Mouse (Mus musculus) MEL (cell line): Measurements from ENCODE around the gene Fbf1. TPM values are rescaled to one million over a fixed set of nuclear protein-coding genes. Genes with fewer than 3 reads are reported as not detected.

Experiments
- DNase-seq: peaks from one replicate; pipeline ENCODE4 v3.0.0; 2011; ENCODE audit warnings: low read depth, low spot score
- H3K27ac ChIP-seq: 2 replicates; pipeline ENCODE4 v1.5.1; 2012; ENCODE audit warnings: low read depth, mild to moderate bottlenecking, control low read depth, low read length, moderate library complexity; ENCODE audit not compliant: control insufficient read depth
- H3K27me3 ChIP-seq, 2 experiments: fragments of 150-350 bp in 1 of 2; sonication (generic) in 1 of 2; 2 replicates each; pipeline ENCODE4 v1.6.1; 2012; ENCODE audit warnings: low read length in 2 of 2, mild to moderate bottlenecking in 2 of 2, improper control_type of control experiment in 1 of 2, moderate library complexity in 1 of 2; ENCODE audit not compliant: insufficient read depth in 2 of 2, control insufficient read depth in 1 of 2
- H3K36me3 ChIP-seq, 2 experiments: 2 replicates each; pipeline ENCODE4 v1.6.1; 2012 to 2014; ENCODE audit warnings: low read length in 2 of 2, improper control_type of control experiment in 1 of 2, inconsistent platforms in 1 of 2, mild to moderate bottlenecking in 1 of 2; ENCODE audit not compliant: insufficient read depth in 2 of 2, control insufficient read depth in 1 of 2
- H3K4me1 ChIP-seq, 2 experiments: fragments of 150-350 bp in 1 of 2; sonication (generic) in 1 of 2; 2 replicates each; pipeline ENCODE4 v1.6.1; 2012; ENCODE audit warnings: low read length in 2 of 2, improper control_type of control experiment in 1 of 2, mild to moderate bottlenecking in 1 of 2; ENCODE audit not compliant: insufficient read depth in 2 of 2, control insufficient read depth in 1 of 2
- H3K4me3 ChIP-seq, 2 experiments: fragments of 150-350 bp in 1 of 2; sonication (generic) in 1 of 2; 2 replicates each; pipeline ENCODE4 v1.5.1; 2012; ENCODE audit warnings: low read depth in 2 of 2, low read length in 2 of 2, mild to moderate bottlenecking in 2 of 2, moderate library complexity in 2 of 2, control low read depth in 1 of 2, improper control_type of control experiment in 1 of 2; ENCODE audit not compliant: control insufficient read depth in 1 of 2, insufficient read depth in 1 of 2
- H3K79me2 ChIP-seq: 2 replicates; pipeline ENCODE4 v1.6.1; 2012; ENCODE audit warnings: mild to moderate bottlenecking, low read length, moderate library complexity; ENCODE audit not compliant: control insufficient read depth, poor library complexity, insufficient read depth
- H3K9ac ChIP-seq: 2 replicates; pipeline ENCODE4 v1.6.1; 2012; ENCODE audit warnings: low read depth, mild to moderate bottlenecking, control low read depth, low read length, moderate library complexity; ENCODE audit not compliant: control insufficient read depth, poor library complexity, severe bottlenecking
- H3K9me3 ChIP-seq: fragments of 150-350 bp; sonication (generic); replicated peaks from 2 replicates; pipeline ENCODE4 v1.6.1; 2012; ENCODE audit warnings: mild to moderate bottlenecking, low read length, improper control_type of control experiment, moderate library complexity; ENCODE audit not compliant: insufficient read depth
- BHLHE40 ChIP-seq: IDR thresholded peaks from 2 replicates; pipeline ENCODE4 v1.6.1; 2012; ENCODE audit warnings: low read depth, mild to moderate bottlenecking, inconsistent platforms, low read length, improper control_type of control experiment, borderline replicate concordance
- CHD2 ChIP-seq: IDR thresholded peaks from 2 replicates; pipeline ENCODE4 v1.6.1; 2011; ENCODE audit warnings: low read length, improper control_type of control experiment
- CTCF ChIP-seq, 3 experiments: IDR thresholded peaks in 2 of 3; conservative IDR thresholded peaks in 1 of 3; 2 replicates each; pipeline ENCODE4 v1.5.1; 2011 to 2012; ENCODE audit warnings: low read length in 3 of 3, low read depth in 2 of 3, mild to moderate bottlenecking in 2 of 3, improper control_type of control experiment in 1 of 3, inconsistent platforms in 1 of 3, mixed read lengths in 1 of 3, moderate library complexity in 1 of 3; ENCODE audit not compliant: control insufficient read depth in 1 of 3, insufficient read depth in 1 of 3, poor library complexity in 1 of 3, severe bottlenecking in 1 of 3
- ELF1 ChIP-seq: IDR thresholded peaks from 2 replicates; pipeline ENCODE4 v1.6.1; 2014; ENCODE audit warnings: low read depth, mild to moderate bottlenecking, inconsistent platforms, low read length, improper control_type of control experiment, moderate library complexity
- EP300 ChIP-seq, 2 experiments: IDR thresholded peaks; 2 replicates each; pipeline ENCODE4 v1.6.1; 2011; ENCODE audit warnings: improper control_type of control experiment in 2 of 2, low read length in 2 of 2, low read depth in 1 of 2, mild to moderate bottlenecking in 1 of 2
- ETS1 ChIP-seq: IDR thresholded peaks from 2 replicates; pipeline ENCODE4 v1.6.1; 2012; ENCODE audit warnings: low read depth, mild to moderate bottlenecking, inconsistent platforms, low read length, improper control_type of control experiment, moderate library complexity
- GATA1 ChIP-seq: IDR thresholded peaks from 2 replicates; pipeline ENCODE4 v1.6.1; 2011; ENCODE audit warnings: low read depth, low read length, improper control_type of control experiment
- HCFC1 ChIP-seq: IDR thresholded peaks from 2 replicates; pipeline ENCODE4 v1.6.1; 2012; ENCODE audit warnings: low read depth, mild to moderate bottlenecking, inconsistent platforms, low read length, improper control_type of control experiment, moderate library complexity
- MAX ChIP-seq: IDR thresholded peaks from 2 replicates; pipeline ENCODE4 v1.6.1; 2011; ENCODE audit warnings: low read length, improper control_type of control experiment
- MAZ ChIP-seq: IDR thresholded peaks from 2 replicates; pipeline ENCODE4 v1.6.1; 2012; ENCODE audit warnings: low read depth, mild to moderate bottlenecking, inconsistent platforms, low read length, improper control_type of control experiment
- MXI1 ChIP-seq: IDR thresholded peaks from 2 replicates; pipeline ENCODE4 v1.6.1; 2011; ENCODE audit warnings: mild to moderate bottlenecking, low read depth, low read length, improper control_type of control experiment
- MYC ChIP-seq: IDR thresholded peaks from 2 replicates; pipeline ENCODE4 v1.6.1; 2011; ENCODE audit warnings: low read depth, mild to moderate bottlenecking, low read length, improper control_type of control experiment, moderate library complexity
- RCOR1 ChIP-seq: IDR thresholded peaks from 2 replicates; pipeline ENCODE4 v1.6.1; 2012; ENCODE audit warnings: low read depth, mild to moderate bottlenecking, inconsistent platforms, low read length, improper control_type of control experiment
- SIN3A ChIP-seq: IDR thresholded peaks from 2 replicates; pipeline ENCODE4 v1.6.1; 2012; ENCODE audit warnings: low read length, improper control_type of control experiment, inconsistent platforms
- TAL1 ChIP-seq: IDR thresholded peaks from 2 replicates; pipeline ENCODE4 v1.6.1; 2012; ENCODE audit warnings: mild to moderate bottlenecking, inconsistent platforms, low read length, moderate library complexity, mixed read lengths
- TCF12 ChIP-seq: IDR thresholded peaks from 2 replicates; pipeline ENCODE4 v1.6.1; 2014; ENCODE audit warnings: low read depth, mild to moderate bottlenecking, inconsistent platforms, low read length, improper control_type of control experiment, moderate library complexity
- USF1 ChIP-seq: IDR thresholded peaks from 2 replicates; pipeline ENCODE4 v1.6.1; 2014; ENCODE audit warnings: low read depth, mild to moderate bottlenecking, inconsistent platforms, low read length, improper control_type of control experiment, moderate library complexity
- ZC3H11A ChIP-seq: IDR thresholded peaks from 2 replicates; pipeline ENCODE4 v1.6.1; 2012; ENCODE audit warnings: low read depth, mild to moderate bottlenecking, inconsistent platforms, low read length, improper control_type of control experiment
- ZKSCAN1 ChIP-seq: IDR thresholded peaks from 2 replicates; pipeline ENCODE4 v1.6.1; 2012; ENCODE audit warnings: low read depth, mild to moderate bottlenecking, inconsistent platforms, low read length, improper control_type of control experiment, moderate library complexity
- ZMIZ1 ChIP-seq: IDR thresholded peaks from 2 replicates; pipeline ENCODE4 v1.6.1; 2012; ENCODE audit warnings: low read depth, mild to moderate bottlenecking, inconsistent platforms, low read length, improper control_type of control experiment, moderate library complexity
- ZNF384 ChIP-seq: IDR thresholded peaks from 2 replicates; pipeline ENCODE4 v1.6.1; 2012; ENCODE audit warnings: low read depth, mild to moderate bottlenecking, inconsistent platforms, low read length, improper control_type of control experiment
- polyA plus RNA-seq, 2 experiments: library from polyadenylated mRNA; stranded (reverse) in 1 of 2; unstranded in 1 of 2; fragments of >175 nt in 1 of 2; fragments of >200 nt in 1 of 2; gene quantifications; 2 replicates each; pipeline versions ENCODE4 v1.2.1 to v1.2.4; 2012; ENCODE audit warnings: low replicate concordance in 2 of 2, low read depth in 1 of 2; ENCODE audit not compliant: insufficient read length in 2 of 2, insufficient read depth in 1 of 2, missing spikeins in 1 of 2
- total RNA-seq: library from RNA; depleted of rRNA; stranded (reverse); fragments of 300-350 nt; gene quantifications from 2 replicates; pipeline ENCODE4 v1.2.3, GENCODE M21; 2012

Gene Fbf1
- total and polyA plus RNA-seq, 3 experiments, result 29.2 to 32.5 TPM; not detected in 1

GRCm38 (mm10) chr11:116099462-116099861, 68.5 kb downstream of the Fbf1 start:
- H3K9ac ChIP-seq, result no peak overlapping the region
- no peaks in the 10 kb centered on the region for H3K79me2 ChIP-seq
- H3K27me3 ChIP-seq, result no peaks in the 10 kb centered on the region
- H3K36me3 ChIP-seq, result peaks cover 0 to 35% of the 10 kb centered on the region in 2 experiments; a peak in 2 of 4 replicates
- no peak overlapping the region for H3K27ac ChIP-seq
- H3K4me1 ChIP-seq, result peaks cover 14 to 35% of the 10 kb centered on the region in 2 experiments
- H3K4me3 ChIP-seq, result no peak overlapping the region
- H3K9me3 ChIP-seq, result no peaks in the 10 kb centered on the region
- DNase-seq, result peak; percentile 61
- TF ChIP-seq GATA1, result peak; percentile 86
- TF ChIP-seq MYC, result no peak
- TF ChIP-seq MAZ, result 0 out of 2 replicates have a peak, but pooled peaks have one; percentile 41
- TF ChIP-seq RCOR1, result peak; percentile 93
- TF ChIP-seq ZKSCAN1, result no peak
- no peak for TF ChIP-seq MAX
- peak; percentile 85 for TF ChIP-seq EP300 (IDR thresholded peaks at IDR 0.05; ENCODE audit: low read depth in 1 of 2, low read length in 2 of 2)
- TF ChIP-seq ETS1, result peak; percentile 74
- TF ChIP-seq TCF12, result peak; percentile 83
- TF ChIP-seq CTCF (IDR thresholded peaks at IDR 0.05 in 2 of 3, conservative IDR thresholded peaks at IDR 0.05 in 1 of 3; ENCODE audit: control insufficient read depth in 1 of 3, insufficient read depth in 1 of 3, low read depth in 2 of 3, low read length in 3 of 3, poor library complexity in 1 of 3, severe bottlenecking in 1 of 3), result no peak
- TF ChIP-seq USF1, result no peak
- TF ChIP-seq HCFC1, result peak; percentile 63
- TF ChIP-seq ZNF384, result peak; percentile 42
- TF ChIP-seq BHLHE40, result peak; percentile 43; the same call in 1 of the 2 replicates
- TF ChIP-seq ELF1, result 0 out of 2 replicates have a peak, but pooled peaks have one; percentile 14
- TF ChIP-seq TAL1, result peak; percentile 64
- TF ChIP-seq ZC3H11A, result no peak

GRCm38 (mm10) chr11:116098711-116099460, 69.1 kb downstream of the Fbf1 start:
- H3K4me3 ChIP-seq, result no peak overlapping the region
- no peak for DNase-seq
- H3K27me3 ChIP-seq, result no peaks in the 10 kb centered on the region
- no peaks in the 10 kb centered on the region for H3K9me3 ChIP-seq
- H3K79me2 ChIP-seq, result no peaks in the 10 kb centered on the region
- peaks cover 0 to 34% of the 10 kb centered on the region in 2 experiments; a peak in 2 of 4 replicates for H3K36me3 ChIP-seq
- TF ChIP-seq SIN3A (no peak), CHD2 (no peak), MXI1 (no peak), ZNF384 (no peak), ZMIZ1 (no peak), EP300 (IDR thresholded peaks at IDR 0.05; ENCODE audit: low read depth in 1 of 2, low read length in 2 of 2) (no peak)
- no peak overlapping the region for H3K27ac ChIP-seq
- H3K9ac ChIP-seq, result no peak overlapping the region
- peaks cover 11 to 32% of the 10 kb centered on the region in 2 experiments for H3K4me1 ChIP-seq
